Mouse (Mus musculus): ENCODE measurements around the gene Ccdc70.

DNA sequence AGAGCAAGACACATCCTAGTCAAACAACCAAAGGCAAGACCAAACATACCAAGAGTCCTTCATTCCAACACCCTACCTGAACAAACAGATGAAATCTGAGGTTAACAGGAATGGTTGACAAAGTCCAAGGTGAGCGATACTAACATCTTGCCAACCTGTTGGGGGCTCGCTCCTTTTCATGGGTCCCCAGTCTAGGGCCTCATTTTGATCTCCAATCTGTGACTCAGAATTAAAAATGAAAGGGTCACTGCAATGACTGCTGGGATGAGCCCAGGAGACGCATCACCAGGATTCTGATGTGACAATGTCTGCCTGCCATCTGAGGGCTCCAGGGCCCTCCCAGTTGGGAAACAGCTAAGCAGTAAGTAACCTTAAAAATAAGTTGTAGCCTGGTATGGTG, at the start of gene Ccdc70:
- no peak for TF ChIP-seq POLR2A (IDR thresholded peaks at IDR 0.05; ENCODE audit: borderline replicate concordance, extremely low read depth, low read depth, low read length)
- no peak for TF ChIP-seq CTCF (IDR thresholded peaks at IDR 0.05; ENCODE audit: insufficient read depth, low read length)
